In genomic region chr1:121400243-121400642, GRCm38 (mm10) we compare ENCODE assay signal across 9 mouse cellular contexts. TPM values are rescaled to one million over a fixed set of nuclear protein-coding genes. Genes with fewer than 3 reads are reported as not detected.
DNase-seq lines count a peak whose midpoint lies in the region; ATAC-seq lines count a peak whose summit lies in the region.
"Had no signal": no experiment of that assay in that cellular context is flagged by ENCODE, and none has a peak within 500 bp of the region (broad histone marks: within the 10 kb centered on the region; RNA-seq: fewer than 3 reads in every experiment).

No protein-coding gene starts in this region.

- no peak overlapping the region for H3K27ac ChIP-seq in hindbrain, embryonic 16.5 days (ENCODE audit: low read depth, low read length)
- H3K27ac ChIP-seq in neural tube, embryonic 12.5 days, result no peak overlapping the region

- no peaks in the 10 kb centered on the region for H3K27me3 ChIP-seq in hindbrain, embryonic 16.5 days (replicated peaks; ENCODE audit: control insufficient read depth, insufficient read depth, low read length)
- H3K27me3 ChIP-seq in neural tube, embryonic 12.5 days (replicated peaks), result no peaks in the 10 kb centered on the region
- H3K27me3 ChIP-seq: megakaryocyte, embryonic 14.5 days had no signal

- no peak for ATAC-seq in CD4-positive, CD25-positive, alpha-beta regulatory T cell, adult 4 months
- ATAC-seq in hindbrain, embryonic 16.5 days, result peak; percentile 69
- peak; percentile 46; the same call in 1 of the 2 replicates for ATAC-seq in neural tube, embryonic 12.5 days (ENCODE audit: low FRiP score, low read depth)

- H3K4me1 ChIP-seq in hindbrain, embryonic 16.5 days (ENCODE audit: control insufficient read depth, insufficient read depth, low read depth, low read length), result peaks cover 11% of the 10 kb centered on the region
- H3K4me1 ChIP-seq in neural tube, embryonic 12.5 days, result peaks cover 3% of the 10 kb centered on the region; the same call in 1 of the 2 replicates

- H3K9me3 ChIP-seq in hindbrain, embryonic 16.5 days (ENCODE audit: control insufficient read depth, low read length), result no peaks in the 10 kb centered on the region
- no peaks in the 10 kb centered on the region for H3K9me3 ChIP-seq in neural tube, embryonic 12.5 days
- H3K9me3 ChIP-seq: megakaryocyte, embryonic 14.5 days had no signal

- WGBS in hindbrain, embryonic 16.5 days, result 27% methylated on average over 4 of the region's 4 CpGs
- WGBS in neural tube, embryonic 12.5 days, result 35% methylated on average over 4 of the region's 4 CpGs

- H3K9ac ChIP-seq in hindbrain, embryonic 16.5 days (ENCODE audit: low read depth, low read length), result no peak overlapping the region
- no peak overlapping the region for H3K9ac ChIP-seq in neural tube, embryonic 12.5 days

- H3K36me3 ChIP-seq in hindbrain, embryonic 16.5 days (ENCODE audit: control insufficient read depth, insufficient read depth, low read length), result no peaks in the 10 kb centered on the region
- H3K36me3 ChIP-seq in neural tube, embryonic 12.5 days, result no peaks in the 10 kb centered on the region

- peak; percentile 58 for DNase-seq in CD4-positive, CD25-positive, alpha-beta regulatory T cell, adult 2 months (ENCODE audit: low read depth, low spot score)
- peak; percentile 38 to 73 for DNase-seq in layer of hippocampus, adult 18-20 months (ENCODE audit: low spot score in 2 of 2)
- DNase-seq in layer of hippocampus, adult 8-10 months (ENCODE audit: low spot score in 2 of 2), result no peak
- peak; percentile 17 for DNase-seq in R1 (ENCODE audit: low read depth, low spot score)
- no peak for DNase-seq in c-Kit-positive CD71-positive TER-119-positive erythroid progenitor cells, embryonic 14.5 days (ENCODE audit: low spot score)

- H3K4me3 ChIP-seq in hindbrain, embryonic 16.5 days (ENCODE audit: low read length), result no peak overlapping the region
- no peak overlapping the region for H3K4me3 ChIP-seq in neural tube, embryonic 12.5 days
- H3K4me3 ChIP-seq: megakaryocyte, embryonic 14.5 days had no signal

- H3K4me2 ChIP-seq in hindbrain, embryonic 16.5 days (ENCODE audit: low read length), result no peak overlapping the region
- H3K4me2 ChIP-seq in neural tube, embryonic 12.5 days (replicated peaks), result no peak overlapping the region

RNA-seq across cellular contexts. Expression of gene Ccdc93, which starts 30.6 kb away (rescaled TPM):
- polyA plus RNA-seq in CD4-positive, CD25-positive, alpha-beta regulatory T cell, adult 4 months (2017; shearing (Covaris generic)), result 10 to 100 TPM; 16.1 to 17.6 TPM
- total RNA-seq in layer of hippocampus, adult 18-20 months (2021), result 10 to 100 TPM; 30.0 to 31.6 TPM
- 10 to 100 TPM; 31.7 to 38.1 (median 34.2) TPM for total RNA-seq in layer of hippocampus, adult 8-10 months (2022)
- polyA plus RNA-seq in hindbrain, embryonic 16.5 days (2015; fragmentation: Nextera tagmentation; extraction: Ambion mirVana), result 11.0 and 11.7 TPM in 2 replicates
- polyA plus RNA-seq in neural tube, embryonic 12.5 days (2016; fragmentation: Nextera tagmentation; extraction: Ambion mirVana), result 12.0 and 12.2 TPM in 2 replicates

Comparison
In these comparisons a context has a peak if more than half of its experiments do, and no peak if none do; other contexts are left out.
1. DNase-seq: peak in CD4-positive, CD25-positive, alpha-beta regulatory T cell, adult 2 months (single experiment), layer of hippocampus, adult 18-20 months (2 of 2) and R1 (single experiment); none in layer of hippocampus, adult 8-10 months (0 of 2) and c-Kit-positive CD71-positive TER-119-positive erythroid progenitor cells, embryonic 14.5 days (single experiment).